In genomic region chr5:131367461-131367860, GRCm38 (mm10) we compare ENCODE assay signal across 15 mouse cellular contexts. TPM values are rescaled to one million over a fixed set of nuclear protein-coding genes. Genes with fewer than 3 reads are reported as not detected.
DNase-seq lines count a peak whose midpoint lies in the region; ATAC-seq and TF ChIP-seq lines count a peak whose summit lies in the region.
"Had no signal": no experiment of that assay in that cellular context is flagged by ENCODE, and none has a peak within 500 bp of the region (broad histone marks: within the 10 kb centered on the region; RNA-seq: fewer than 3 reads in every experiment).

No protein-coding gene starts in this region.

- H3K4me2 ChIP-seq in hindbrain, embryonic 13.5 days = no peak overlapping the region
- no peak overlapping the region for H3K4me2 ChIP-seq in limb, embryonic 14.5 days (replicated peaks; ENCODE audit: low read depth, low read length, severe bottlenecking)
- H3K4me2 ChIP-seq: liver, embryonic 15.5 days; midbrain, embryonic 15.5 days; neural tube, embryonic 13.5 days had no signal

- no peak overlapping the region for H3K27ac ChIP-seq in hindbrain, embryonic 10.5 days
- H3K27ac ChIP-seq in hindbrain, embryonic 13.5 days = no peak overlapping the region
- no peak overlapping the region for H3K27ac ChIP-seq in limb, embryonic 14.5 days (replicated peaks; ENCODE audit: low read depth, low read length)
- H3K27ac ChIP-seq: heart, adult 2 months; liver, embryonic 15.5 days; midbrain, embryonic 15.5 days; neural tube, embryonic 13.5 days had no signal

- no peak for ATAC-seq in hindbrain, embryonic 13.5 days (ENCODE audit: low FRiP score)
- no peak for ATAC-seq in limb, embryonic 14.5 days (ENCODE audit: low FRiP score, low read depth)
- ATAC-seq: midbrain, embryonic 15.5 days had no signal

- H3K9me3 ChIP-seq in hindbrain, embryonic 10.5 days = no peaks in the 10 kb centered on the region
- no peaks in the 10 kb centered on the region for H3K9me3 ChIP-seq in hindbrain, embryonic 13.5 days
- no peaks in the 10 kb centered on the region for H3K9me3 ChIP-seq in limb, embryonic 14.5 days (ENCODE audit: control insufficient read depth, low read length)
- H3K9me3 ChIP-seq: liver, embryonic 15.5 days; midbrain, embryonic 15.5 days; neural tube, embryonic 13.5 days had no signal

- no peaks in the 10 kb centered on the region for H3K36me3 ChIP-seq in hindbrain, embryonic 10.5 days
- no peaks in the 10 kb centered on the region for H3K36me3 ChIP-seq in hindbrain, embryonic 13.5 days
- no peaks in the 10 kb centered on the region for H3K36me3 ChIP-seq in limb, embryonic 14.5 days (ENCODE audit: control insufficient read depth, insufficient read depth, low read length)
- H3K36me3 ChIP-seq: G1E; liver, embryonic 15.5 days; midbrain, embryonic 15.5 days; neural tube, embryonic 13.5 days had no signal

- H3K4me1 ChIP-seq in hindbrain, embryonic 10.5 days (replicated peaks) = no peaks in the 10 kb centered on the region
- no peaks in the 10 kb centered on the region for H3K4me1 ChIP-seq in hindbrain, embryonic 13.5 days (replicated peaks)
- H3K4me1 ChIP-seq in limb, embryonic 14.5 days (ENCODE audit: control insufficient read depth, insufficient read depth, low read length) = no peaks in the 10 kb centered on the region
- H3K4me1 ChIP-seq: liver, embryonic 15.5 days; midbrain, embryonic 15.5 days had no signal

- H3K27me3 ChIP-seq in hindbrain, embryonic 10.5 days (ENCODE audit: insufficient read depth, poor library complexity, severe bottlenecking) = no peaks in the 10 kb centered on the region
- no peaks in the 10 kb centered on the region for H3K27me3 ChIP-seq in hindbrain, embryonic 13.5 days
- H3K27me3 ChIP-seq in limb, embryonic 14.5 days (ENCODE audit: control insufficient read depth, insufficient read depth, low read length) = no peaks in the 10 kb centered on the region
- H3K27me3 ChIP-seq: liver, embryonic 15.5 days; midbrain, embryonic 15.5 days; neural tube, embryonic 13.5 days had no signal

- no peak overlapping the region for H3K9ac ChIP-seq in hindbrain, embryonic 13.5 days
- H3K9ac ChIP-seq in limb, embryonic 14.5 days (ENCODE audit: low read depth, low read length, severe bottlenecking) = no peak overlapping the region
- H3K9ac ChIP-seq: liver, embryonic 15.5 days; midbrain, embryonic 15.5 days; neural tube, embryonic 13.5 days had no signal

- peak; percentile 16 for DNase-seq in embryo, embryonic 10 days (ENCODE audit: low spot score)
- no peak for DNase-seq in embryo, embryonic 9.5 days (ENCODE audit: extremely low spot score)
- DNase-seq in hindbrain, embryonic 10.5 days (ENCODE audit: low spot score) = peak; percentile 13
- peak; percentile 54 for DNase-seq in embryo, embryonic 11 days
- peak; percentile 8 for DNase-seq in limb, embryonic 14.5 days (ENCODE audit: low spot score)
- no peak for DNase-seq in kidney, postnatal 36 days
- DNase-seq in spleen, postnatal 4 days (ENCODE audit: low spot score in 2 of 2) = no peak
- DNase-seq: layer of hippocampus, adult 9-11 months; thymus, postnatal 4 days had no signal

- 37% methylated on average over 4 of the region's 4 CpGs for WGBS in hindbrain, embryonic 10.5 days
- 15% methylated on average over 4 of the region's 4 CpGs for WGBS in hindbrain, embryonic 13.5 days
- 17% methylated on average over 4 of the region's 4 CpGs for WGBS in limb, embryonic 14.5 days

- TF ChIP-seq POLR2A in limb, embryonic 14.5 days (IDR thresholded peaks at IDR 0.05; ENCODE audit: borderline replicate concordance, extremely low read depth, insufficient read depth, insufficient read length) = no peak

- H3K4me3 ChIP-seq in hindbrain, embryonic 10.5 days = no peak overlapping the region
- no peak overlapping the region for H3K4me3 ChIP-seq in hindbrain, embryonic 13.5 days
- no peak overlapping the region for H3K4me3 ChIP-seq in limb, embryonic 14.5 days (replicated peaks; ENCODE audit: low read length)
- H3K4me3 ChIP-seq: heart, adult 2 months; liver, embryonic 15.5 days; midbrain, embryonic 15.5 days; neural tube, embryonic 13.5 days had no signal

RNA-seq across cellular contexts. Expression of gene Galnt17, which starts 59.2 kb away (rescaled TPM):
- polyA plus RNA-seq in hindbrain, embryonic 10.5 days (2016; fragmentation: Nextera tagmentation; extraction: Ambion mirVana) = 1.5 TPM in 2 replicates
- 7.9 and 9.6 TPM in 2 replicates for polyA plus RNA-seq in hindbrain, embryonic 13.5 days (2015; fragmentation: Nextera tagmentation; extraction: Ambion mirVana)
- 5.9 and 6.1 TPM in 2 replicates for polyA plus RNA-seq in limb, embryonic 14.5 days (2012; rRNA removed)
- 3.1 and 3.4 TPM in 2 replicates for polyA plus RNA-seq in limb, embryonic 14.5 days (2014; fragmentation: Nextera tagmentation; extraction: Ambion mirVana)
- polyA plus RNA-seq: G1E had no signal

Comparison
In these comparisons a context has a peak if more than half of its experiments do, and no peak if none do; other contexts are left out.
1. DNase-seq: peak in embryo, embryonic 10 days (single experiment), hindbrain, embryonic 10.5 days (single experiment), embryo, embryonic 11 days (single experiment) and limb, embryonic 14.5 days (single experiment); none in embryo, embryonic 9.5 days (single experiment), kidney, postnatal 36 days (0 of 2) and spleen, postnatal 4 days (0 of 2).